Mouse (Mus musculus): Measurements from ENCODE around the gene Kantr.

Gene Kantr

DNA sequence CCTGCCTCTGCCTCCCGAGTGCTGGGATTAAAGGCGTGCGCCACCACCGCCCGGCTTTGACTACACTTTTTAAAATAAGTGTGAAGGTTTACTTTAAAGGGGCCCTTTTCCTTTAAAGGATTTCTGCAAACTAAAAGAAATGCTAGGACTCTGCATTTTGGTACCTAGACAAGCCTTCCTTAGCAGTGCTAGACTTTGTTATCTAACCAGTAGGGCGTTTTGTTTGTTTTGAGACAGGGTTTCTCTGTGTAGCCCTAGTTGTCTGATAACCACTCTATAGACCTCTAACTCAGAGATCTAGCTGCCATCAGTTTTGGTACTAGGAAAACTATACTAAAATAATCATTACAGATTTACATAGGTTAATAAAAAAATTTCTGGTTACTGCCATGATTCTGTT lies 47.9 kb downstream of the Kantr start:
- no peak for DNase-seq (ENCODE audit: low read depth)

DNA sequence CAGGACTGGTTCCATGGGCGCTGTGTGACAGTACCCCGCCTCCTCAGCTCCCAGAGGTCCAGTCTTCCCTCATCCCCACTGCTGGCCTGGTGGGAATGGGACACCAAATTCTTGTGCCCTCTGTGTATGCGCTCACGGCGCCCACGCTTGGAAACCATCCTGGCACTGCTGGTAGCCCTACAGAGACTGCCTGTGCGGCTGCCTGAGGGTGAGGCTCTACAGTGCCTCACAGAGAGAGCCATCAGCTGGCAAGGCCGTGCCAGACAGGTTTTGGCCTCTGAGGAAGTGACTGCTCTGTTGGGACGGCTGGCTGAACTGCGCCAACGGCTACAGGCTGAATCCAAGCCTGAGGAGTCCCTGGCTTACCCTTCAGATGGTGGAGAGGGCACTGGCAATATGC lies 56.1 kb downstream of the Kantr start:
- DNase-seq (ENCODE audit: low read depth), result no peak
